Mouse (Mus musculus) G1E (cell line): Measurements from ENCODE around the gene Magi3.

Experiments
- CTCF ChIP-seq: IDR thresholded peaks from 2 replicates; pipeline ENCODE4 v1.5.1; 2012; ENCODE audit warnings: low read depth, low read length, inconsistent platforms, mixed read lengths
- GATA1 ChIP-seq: IDR thresholded peaks from 2 replicates; pipeline ENCODE4 v1.6.1; 2012; ENCODE audit warnings: borderline replicate concordance, low read length, inconsistent platforms, mixed read lengths

DNA sequence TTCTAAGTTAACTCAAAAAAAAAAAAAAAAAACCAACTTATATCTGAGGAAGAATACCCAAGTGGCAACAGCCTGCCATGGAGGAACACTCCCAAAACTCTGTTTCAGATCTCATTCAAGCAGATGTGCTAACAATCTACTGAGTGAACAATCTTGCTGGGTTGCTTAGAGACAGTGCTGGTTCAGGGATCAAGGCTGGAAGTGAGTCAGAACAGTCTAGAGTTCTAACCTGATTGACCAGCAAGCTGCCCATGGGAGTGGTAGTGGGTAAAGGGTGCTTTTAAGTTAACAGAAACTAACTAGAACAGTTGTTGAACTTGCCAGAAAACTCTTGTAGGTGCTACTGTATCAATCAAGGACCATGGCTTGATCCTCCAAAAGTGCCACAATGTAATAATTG is 118.9 kb downstream of the Magi3 start:
- TF ChIP-seq GATA1 = no peak
- TF ChIP-seq CTCF = no peak
